Mouse (Mus musculus): ENCODE results near the gene Slc38a5. TPM values are rescaled to one million over a fixed set of nuclear protein-coding genes. Genes with fewer than 3 reads are reported as not detected.

The Slc38a5 gene
- polyA plus RNA-seq, 1 experiment from 2014 or later = 0.64 TPM

- 59% methylated on average over 2 of the region's 2 CpGs for WGBS
- H3K36me3 ChIP-seq = no peaks in the 10 kb centered on the region
- H3K4me1 ChIP-seq = no peaks in the 10 kb centered on the region
- no peak within 1 kb of the TSS for H3K4me3 ChIP-seq (replicated peaks)
- H3K9ac ChIP-seq = no peak within 1 kb of the TSS
- no peaks in the 10 kb centered on the region for H3K27me3 ChIP-seq
- no peak within 1 kb of the TSS for H3K4me2 ChIP-seq (replicated peaks)
- ATAC-seq (ENCODE audit: insufficient number of reproducible peaks, low FRiP score, low TSS enrichment, low read depth) = no peak
- H3K9me3 ChIP-seq (replicated peaks) = no peaks in the 10 kb centered on the region; the same call in 1 of the 2 replicates
- no peak within 1 kb of the TSS for H3K27ac ChIP-seq (replicated peaks)
Observed at GRCm38 (mm10) chrX:8327124-8327523, 56.2 kb downstream of the Slc38a5 start, which contains the start of gene Ssxb10. Gene Ssxb10, plus strand, starts transcription at chrX:8327424.

Other genes starting within 250 kb of the Slc38a5 start
- 45.5 and 51.5 TPM in 2 replicates for gene Suv39h1, start 196.4 kb upstream of the Slc38a5 start, polyA plus RNA-seq (2015; fragmentation: Nextera tagmentation; extraction: Ambion mirVana)
- gene Was, start 180.6 kb upstream of the Slc38a5 start, polyA plus RNA-seq (2015; fragmentation: Nextera tagmentation; extraction: Ambion mirVana) = 0.71 and 0.91 TPM in 2 replicates
- 28.1 and 30.7 TPM in 2 replicates for gene Wdr13, start 138.2 kb upstream of the Slc38a5 start, polyA plus RNA-seq (2015; fragmentation: Nextera tagmentation; extraction: Ambion mirVana)
- gene Rbm3, start 125.3 kb upstream of the Slc38a5 start, polyA plus RNA-seq (2015; fragmentation: Nextera tagmentation; extraction: Ambion mirVana) = 390 and 425 TPM in 2 replicates
- gene Tbc1d25, start 95.0 kb upstream of the Slc38a5 start, polyA plus RNA-seq (2015; fragmentation: Nextera tagmentation; extraction: Ambion mirVana) = 13.3 and 17.0 TPM in 2 replicates
- 48.0 and 48.6 TPM in 2 replicates for gene Ebp, start 77.6 kb upstream of the Slc38a5 start, polyA plus RNA-seq (2015; fragmentation: Nextera tagmentation; extraction: Ambion mirVana)
- gene Porcn, start 64.6 kb upstream of the Slc38a5 start, polyA plus RNA-seq (2015; fragmentation: Nextera tagmentation; extraction: Ambion mirVana) = 10.5 and 11.7 TPM in 2 replicates
- 38.3 and 40.6 TPM in 2 replicates for gene Ftsj1, start 18.7 kb upstream of the Slc38a5 start, polyA plus RNA-seq (2015; fragmentation: Nextera tagmentation; extraction: Ambion mirVana)
- not detected in 2 replicates for gene Ssxb10, start 56.3 kb downstream of the Slc38a5 start, polyA plus RNA-seq (2015; fragmentation: Nextera tagmentation; extraction: Ambion mirVana)
- gene Ssxb9, start 95.8 kb downstream of the Slc38a5 start, polyA plus RNA-seq (2015; fragmentation: Nextera tagmentation; extraction: Ambion mirVana) = not detected in 2 replicates
- not detected in 2 replicates for gene Ssxb1, start 142.2 kb downstream of the Slc38a5 start, polyA plus RNA-seq (2015; fragmentation: Nextera tagmentation; extraction: Ambion mirVana)
- gene Ssxb2, start 190.6 kb downstream of the Slc38a5 start, polyA plus RNA-seq (2015; fragmentation: Nextera tagmentation; extraction: Ambion mirVana) = not detected in 2 replicates